Mouse (Mus musculus) E14TG2a.4 (cell line): Measurements from ENCODE around the gene Elk3.

Experiments used
- CTCF ChIP-seq: conservative IDR thresholded peaks from 2 replicates; pipeline ENCODE4 v1.5.1; 2014; ENCODE audit warnings: low read length
- NANOG ChIP-seq: IDR thresholded peaks from 2 replicates; pipeline ENCODE4 v1.6.1; 2014; ENCODE audit warnings: borderline replicate concordance, low read length, mixed read lengths
- POU5F1 ChIP-seq: IDR thresholded peaks from 2 replicates; pipeline ENCODE4 v1.6.1; 2014; ENCODE audit warnings: low read length, borderline replicate concordance

- TF ChIP-seq CTCF (no peak), POU5F1 (no peak), NANOG (no peak)
These were observed 14.4 kb upstream of the Elk3 start for GRCm38 (mm10) chr10:93325369-93325768.
